Mouse (Mus musculus) embryonic fibroblast, embryonic 13.5 days (primary cell): ENCODE measurements around the gene Dyrk1a.

Source experiments
- CTCF ChIP-seq: IDR thresholded peaks from 2 replicates; pipeline ENCODE4 v1.5.1; 2011; ENCODE audit warnings: mild to moderate bottlenecking, control low read depth, low read length, moderate library complexity, borderline replicate concordance; ENCODE audit not compliant: insufficient read depth
- POLR2A ChIP-seq: IDR thresholded peaks from 2 replicates; pipeline ENCODE4 v1.6.1; 2011; ENCODE audit warnings: low read depth, mild to moderate bottlenecking, control low read depth, low read length, moderate library complexity

DNA sequence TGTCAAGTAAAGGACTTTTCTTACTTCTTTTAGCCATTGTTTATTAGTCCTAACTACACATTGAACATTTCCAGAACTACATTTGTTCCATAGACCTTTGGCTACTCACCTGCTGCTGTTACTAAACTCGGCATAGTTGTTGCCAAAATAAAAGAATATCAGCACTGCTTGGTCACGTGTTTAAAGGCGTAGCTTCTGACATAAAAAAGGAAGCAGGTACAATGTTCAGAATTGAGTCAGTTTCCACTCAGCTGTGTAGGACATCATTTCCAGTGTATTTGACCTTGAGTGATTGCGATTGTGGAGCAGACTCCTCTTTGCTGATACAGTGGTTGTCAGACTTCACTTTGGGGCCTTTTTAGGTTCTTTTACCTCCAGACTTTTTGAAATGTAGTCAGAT is 97.7 kb downstream of the Dyrk1a start:
- TF ChIP-seq CTCF (no peak), POLR2A (no peak)
